Mouse (Mus musculus): ENCODE measurements around the gene Cib2.
"Not testable (repeated sequence)": the region's sequence is repeated elsewhere in the genome, so short reads cannot be mapped to it uniquely, and the experiment has no call there.

Cib2 gene

DNA sequence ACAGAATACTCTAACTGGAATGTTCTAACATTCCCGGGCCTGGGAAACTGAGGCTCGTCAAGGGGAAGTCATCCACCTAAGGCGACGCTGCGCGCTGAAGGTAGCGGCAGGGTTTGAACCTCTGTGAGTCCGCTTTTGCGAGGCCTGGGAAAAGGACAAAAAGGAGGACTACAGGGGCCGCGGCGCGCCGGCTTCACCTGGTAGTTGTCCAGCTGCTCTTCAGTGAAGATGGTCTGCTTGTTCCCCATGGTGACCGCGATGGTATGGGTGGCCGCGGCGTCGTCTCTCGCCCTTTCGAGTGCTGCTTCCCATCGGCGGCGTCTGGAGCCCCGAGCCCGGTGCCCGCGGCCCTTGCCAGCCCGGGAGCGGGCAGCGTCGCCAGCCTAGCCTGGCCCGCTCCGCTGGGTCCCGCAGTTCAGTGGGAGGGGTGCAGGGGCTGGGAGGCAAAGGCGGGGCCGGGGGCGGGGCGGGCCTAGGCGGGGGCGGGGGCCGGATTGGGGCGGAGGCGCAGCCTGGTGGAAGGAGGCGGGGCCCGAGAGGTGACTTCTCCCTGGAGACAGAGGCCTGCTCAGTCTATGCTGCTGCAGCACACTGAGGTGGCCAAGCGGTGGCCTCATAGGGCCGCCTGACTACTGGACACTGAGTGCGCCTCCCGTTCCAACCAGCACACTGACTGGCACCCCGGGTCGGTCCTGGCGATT, at the start of gene Cib2:
TSS of gene Cib2 (minus strand) at position 448 of the 701 bp plus-strand sequence.
- DNase-seq (ENCODE audit: low spot score): peak; percentile 47

DNA sequence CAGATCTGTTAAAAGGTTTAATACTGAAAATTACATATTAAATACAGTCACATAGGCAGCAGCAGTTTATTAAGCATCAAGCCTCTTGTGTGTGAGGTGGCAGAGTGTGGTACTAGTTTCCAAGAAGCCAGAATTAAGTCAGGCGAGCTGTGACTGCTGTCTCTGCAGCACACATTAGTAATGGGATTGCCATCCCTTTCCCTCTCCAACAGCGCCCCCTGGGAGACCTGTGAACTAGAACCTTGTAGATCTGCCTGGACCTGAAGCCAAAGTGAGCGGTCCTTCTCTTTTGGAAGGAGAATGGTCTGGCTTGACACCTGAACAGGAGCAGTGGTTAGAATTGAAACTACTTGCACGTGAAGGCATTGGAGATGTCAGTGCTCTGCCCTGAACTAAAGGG, 44.9 kb upstream of the Cib2 start:
- DNase-seq (ENCODE audit: low spot score): no peak

DNA sequence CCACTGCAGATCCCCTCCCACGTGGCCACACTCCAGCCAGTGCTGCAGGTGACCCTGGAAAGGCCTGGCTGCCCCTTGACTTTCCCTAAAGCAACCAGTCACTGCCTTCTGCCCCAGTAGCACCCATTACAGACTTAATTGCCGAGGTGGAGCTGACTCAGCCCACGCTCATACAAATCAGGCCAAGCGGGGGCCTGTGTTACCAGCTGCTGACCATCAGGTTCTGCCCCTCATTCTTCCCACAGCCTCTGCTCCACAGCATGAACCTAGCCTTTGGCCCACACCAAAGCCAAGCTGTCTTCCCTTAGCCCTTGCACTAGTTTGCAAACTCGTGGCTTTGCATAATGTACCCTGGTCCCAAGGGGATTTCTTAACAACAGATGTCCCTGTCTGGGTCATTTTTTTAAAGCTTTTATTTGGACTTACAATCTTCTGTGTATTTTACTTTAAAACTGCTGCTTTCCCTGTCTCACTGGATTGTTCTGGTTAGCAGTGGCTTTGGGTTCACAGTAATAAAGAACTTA, 44.2 kb upstream of the Cib2 start:
- DNase-seq (ENCODE audit: low spot score): no peak

GRCm38 (mm10) chr9:54602916-54603315, 42.9 kb upstream of the Cib2 start:
- no peak for DNase-seq (ENCODE audit: low spot score)

GRCm38 (mm10) chr9:54602386-54602785, 42.4 kb upstream of the Cib2 start:
- DNase-seq (ENCODE audit: low spot score): no peak

- DNase-seq (ENCODE audit: low spot score): no peak
Observed at GRCm38 (mm10) chr9:54596752-54597465, 36.9 kb upstream of the Cib2 start.

DNA sequence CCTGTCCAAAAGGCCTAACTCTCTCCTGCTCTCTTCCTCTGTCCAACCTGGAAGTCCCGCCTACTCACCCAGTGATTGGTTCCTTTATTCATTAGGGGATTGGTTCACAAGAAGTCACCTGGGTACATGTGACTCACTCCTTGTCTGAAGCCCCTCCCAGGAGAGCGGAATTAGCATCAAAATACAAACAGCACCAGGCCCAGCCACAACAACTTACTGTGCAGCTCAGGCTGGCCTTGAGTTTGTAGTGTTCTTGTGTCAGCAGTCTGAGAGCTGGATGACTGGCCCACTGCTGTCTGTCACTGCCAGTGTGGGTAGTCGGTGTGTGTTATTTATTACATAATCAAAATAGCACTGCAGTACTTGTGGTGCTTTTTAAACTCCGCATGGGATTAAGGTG, 33.6 kb upstream of the Cib2 start:
- not testable (repeated sequence) for DNase-seq (ENCODE audit: low spot score)

DNA sequence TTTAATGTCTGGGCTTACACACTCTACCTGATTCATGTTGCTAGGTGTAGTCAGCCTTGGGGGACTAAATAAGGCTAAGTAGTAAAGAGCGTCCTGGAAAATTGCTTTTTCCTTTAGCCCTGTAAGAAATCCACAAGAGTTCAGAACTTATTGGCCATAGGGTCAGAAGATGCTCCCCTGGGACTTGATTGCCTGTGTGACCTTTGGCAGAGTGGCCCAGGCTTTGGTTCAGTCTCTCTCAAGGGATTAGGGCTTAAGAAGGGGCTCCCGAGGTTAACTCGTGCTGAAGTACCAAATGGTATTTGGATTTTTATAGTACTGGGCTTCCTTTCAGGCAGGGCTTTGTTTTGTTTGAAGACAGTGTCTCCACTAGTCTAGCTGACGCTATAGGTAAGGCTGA, 27.8 kb upstream of the Cib2 start:
- no peak for DNase-seq (ENCODE audit: low spot score)

DNA sequence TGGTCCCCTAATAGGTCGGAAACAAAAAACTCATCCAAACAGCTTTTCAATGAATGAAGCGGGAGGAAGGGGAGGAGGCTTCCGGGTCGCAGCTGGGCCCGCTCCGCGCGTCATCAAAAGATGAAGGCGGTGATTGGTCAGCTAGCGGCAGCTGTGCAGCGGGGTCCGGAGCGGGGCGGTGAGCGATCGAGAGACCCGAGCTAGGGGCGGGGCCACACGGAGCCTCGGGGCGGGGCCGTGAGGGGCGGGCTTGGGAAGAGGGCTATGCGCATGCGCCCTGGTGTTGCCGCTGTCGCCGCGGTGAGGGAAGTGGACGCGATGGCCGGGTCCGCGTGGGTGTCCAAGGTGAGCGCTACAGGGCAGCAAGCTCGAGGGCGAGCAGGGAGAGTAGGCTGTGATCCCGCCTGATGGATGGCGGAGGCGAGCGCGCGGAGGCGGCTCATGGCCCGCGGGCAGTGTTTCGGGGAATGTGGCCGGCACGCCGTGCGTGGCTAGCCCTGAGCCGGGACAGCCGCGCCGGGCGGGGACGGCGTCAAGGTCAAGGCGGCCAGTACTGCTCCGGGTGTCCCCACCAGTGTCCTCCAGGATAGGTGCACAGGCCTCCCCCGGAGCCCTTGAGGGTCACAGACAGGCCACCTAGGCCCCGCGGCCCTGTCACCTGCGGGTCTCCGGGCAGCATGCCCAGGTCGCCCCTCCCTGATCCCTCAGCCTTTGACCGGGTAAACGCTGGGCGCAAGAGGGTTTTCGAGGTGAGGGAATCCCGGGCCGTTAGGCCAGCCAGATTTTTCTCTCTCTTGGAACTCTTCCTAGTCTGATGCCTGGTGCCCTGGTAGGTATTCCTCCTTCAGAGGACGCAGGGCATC, 26.4 kb upstream of the Cib2 start, which contains the start of gene Idh3a:
TSS of gene Idh3a (plus strand) at position 136 of the 863 bp plus-strand sequence.
- peak; percentile 98 for DNase-seq (ENCODE audit: low spot score)

- no peak for DNase-seq (ENCODE audit: low spot score)
Observed at GRCm38 (mm10) chr9:54585839-54586198, 25.8 kb upstream of the Cib2 start.

DNA sequence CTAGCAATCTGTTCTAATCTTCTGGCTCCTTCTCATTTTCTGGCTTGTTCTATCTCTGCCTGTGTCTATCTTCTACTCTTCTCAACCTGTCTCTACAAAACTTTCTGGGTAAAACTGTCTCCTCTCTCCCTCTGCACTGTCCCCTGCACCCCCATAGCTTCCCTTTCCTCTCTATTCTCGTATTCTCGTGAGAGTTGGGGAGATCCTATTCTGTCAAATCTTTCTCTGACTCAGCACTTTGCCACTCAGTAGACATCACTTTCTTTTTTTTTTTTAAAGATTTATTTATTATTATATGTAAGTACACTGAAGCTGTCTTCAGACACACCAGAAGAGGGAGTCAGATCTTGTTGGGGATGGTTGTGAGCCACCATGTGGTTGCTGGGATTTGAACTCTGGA, 24.1 kb upstream of the Cib2 start:
- DNase-seq (ENCODE audit: low spot score): not testable (repeated sequence)

GRCm38 (mm10) chr9:54583712-54584111, 23.7 kb upstream of the Cib2 start:
- DNase-seq (ENCODE audit: low spot score): no peak

DNA sequence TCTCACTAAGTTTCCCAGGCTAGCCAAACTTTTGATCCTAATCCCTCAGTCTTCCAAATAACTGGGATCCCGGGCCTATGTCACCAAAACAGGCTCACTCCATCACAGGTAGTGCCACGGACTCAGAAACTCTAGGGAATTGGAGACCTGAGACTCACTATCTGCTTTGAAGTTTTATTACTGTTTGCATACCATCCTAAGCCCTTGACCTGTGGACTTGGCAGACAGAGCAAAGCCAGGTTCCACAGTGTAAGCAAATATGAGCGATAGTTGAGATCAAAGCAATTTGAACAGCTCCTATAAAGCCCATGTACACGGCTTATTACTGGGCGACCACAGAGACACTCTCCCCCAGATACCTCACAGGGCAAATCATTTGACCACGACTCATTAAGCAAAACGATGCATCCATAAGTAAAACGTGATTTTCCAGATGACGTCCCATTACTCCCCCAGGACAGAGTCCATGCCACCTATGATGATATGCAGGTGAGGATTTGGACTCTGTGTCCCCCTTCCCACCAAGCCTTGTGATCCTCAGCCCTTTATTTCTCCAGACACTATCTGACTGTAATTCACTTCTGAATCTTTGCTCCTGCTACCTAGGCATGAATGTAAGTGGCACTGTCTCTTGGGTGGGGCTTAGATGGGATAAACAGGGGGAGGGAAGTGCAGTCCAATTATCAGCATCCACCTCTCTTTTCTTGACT, 11.3 kb upstream of the Cib2 start:
- no peak for DNase-seq (ENCODE audit: low spot score)

DNA sequence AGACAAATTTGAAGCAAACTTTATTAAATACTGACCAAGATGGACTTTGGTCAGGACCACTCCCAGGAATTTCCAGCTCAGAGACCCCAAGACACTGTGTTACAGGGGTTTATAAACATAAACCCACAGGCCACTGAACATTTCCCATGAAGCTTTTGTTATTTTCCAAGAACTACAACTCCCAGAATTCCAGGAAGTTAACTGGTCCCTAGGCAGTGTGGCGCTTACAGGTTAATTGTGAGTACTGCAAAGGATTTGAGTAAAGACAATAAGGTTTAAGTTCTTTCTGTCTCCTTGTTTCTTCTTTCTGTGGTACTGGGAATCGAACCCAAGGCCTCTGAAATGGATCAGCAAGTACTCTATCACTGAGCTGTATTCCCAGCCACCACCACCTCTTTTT, 8.7 kb upstream of the Cib2 start:
- DNase-seq (ENCODE audit: low spot score): no peak

- no peak for DNase-seq (ENCODE audit: low spot score)
Observed at GRCm38 (mm10) chr9:54566958-54567357, 6.9 kb upstream of the Cib2 start.

DNA sequence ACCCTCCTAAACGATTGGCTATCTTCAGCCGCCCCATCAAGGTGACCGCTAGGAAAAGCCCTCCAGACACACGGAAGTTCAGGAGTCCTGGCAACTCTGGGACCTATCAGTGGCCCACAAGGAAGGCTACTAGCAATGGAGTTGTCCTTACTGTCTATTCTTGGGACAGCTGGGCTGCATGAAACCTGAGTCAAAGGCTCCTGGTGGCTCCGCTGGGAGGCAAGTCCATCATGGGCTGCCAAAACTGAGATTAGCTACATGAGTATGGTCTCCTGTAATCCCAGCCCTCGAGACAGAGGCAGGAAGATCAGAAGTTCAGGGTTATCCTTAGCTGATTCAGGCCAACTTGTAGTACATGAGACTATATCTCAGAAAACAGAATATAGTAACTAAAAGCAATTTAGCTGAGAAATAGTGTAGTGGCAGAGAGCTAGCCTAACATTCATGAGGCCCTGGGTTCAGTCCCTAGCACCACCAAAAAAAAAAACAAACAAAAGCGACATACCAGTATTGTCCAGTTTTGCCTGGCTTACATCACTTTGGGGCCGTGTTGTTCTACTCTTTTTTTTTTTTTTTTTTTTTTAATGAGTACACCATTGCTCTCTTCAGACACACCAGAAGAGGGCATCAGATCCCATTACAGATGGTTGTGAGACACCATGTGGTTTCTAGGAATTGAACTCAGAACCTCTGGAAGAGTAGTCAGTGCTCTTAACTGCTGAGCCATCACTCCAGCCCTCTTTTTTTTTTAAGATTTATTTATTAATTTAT, 998 bp upstream of the Cib2 start:
- DNase-seq (ENCODE audit: low spot score): no peak

- no peak for DNase-seq (ENCODE audit: low spot score)
Observed at GRCm38 (mm10) chr9:54558731-54559130, 1.3 kb downstream of the Cib2 start.

DNA sequence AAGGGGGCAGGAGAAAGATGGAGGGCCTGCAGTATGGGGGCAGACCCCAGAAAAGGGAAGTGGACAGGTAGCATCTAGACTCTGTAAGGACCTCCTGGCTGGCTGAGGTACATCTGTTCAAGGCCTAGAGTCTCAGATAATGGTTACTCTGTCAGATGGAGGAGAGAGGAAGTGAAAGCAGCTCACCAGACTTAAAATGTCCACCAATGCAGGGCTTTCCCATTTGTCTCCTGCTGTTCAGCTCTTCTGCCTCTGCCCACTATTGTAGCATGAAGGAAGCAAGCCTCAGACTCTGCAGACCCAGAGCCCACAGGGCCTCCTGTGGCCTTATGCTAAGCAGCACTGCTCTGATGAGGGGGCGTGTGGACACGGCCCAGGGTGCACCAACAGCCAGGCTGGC, 5.0 kb downstream of the Cib2 start:
- no peak for DNase-seq (ENCODE audit: low spot score)

GRCm38 (mm10) chr9:54552409-54552808, 7.6 kb downstream of the Cib2 start:
- DNase-seq (ENCODE audit: low spot score): no peak

DNA sequence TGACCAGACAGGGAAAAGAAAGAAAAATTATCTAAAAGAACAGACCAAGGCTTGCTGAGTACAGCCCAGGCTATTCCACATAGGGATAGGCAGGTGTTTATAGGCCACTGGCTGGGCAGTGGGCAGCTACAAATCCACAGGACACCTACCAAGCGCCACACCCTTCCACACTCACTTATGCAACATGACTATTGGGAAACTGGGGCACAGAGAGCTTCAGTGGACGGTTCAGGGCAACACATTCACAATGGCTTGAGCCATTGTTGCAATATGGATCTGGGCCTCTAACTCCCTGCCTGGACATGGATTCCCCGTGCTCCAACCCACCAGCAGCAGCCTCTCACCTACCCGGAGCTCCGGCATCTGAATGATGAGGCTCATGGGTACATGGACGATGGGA, 10.6 kb downstream of the Cib2 start:
- DNase-seq (ENCODE audit: low spot score): no peak

DNA sequence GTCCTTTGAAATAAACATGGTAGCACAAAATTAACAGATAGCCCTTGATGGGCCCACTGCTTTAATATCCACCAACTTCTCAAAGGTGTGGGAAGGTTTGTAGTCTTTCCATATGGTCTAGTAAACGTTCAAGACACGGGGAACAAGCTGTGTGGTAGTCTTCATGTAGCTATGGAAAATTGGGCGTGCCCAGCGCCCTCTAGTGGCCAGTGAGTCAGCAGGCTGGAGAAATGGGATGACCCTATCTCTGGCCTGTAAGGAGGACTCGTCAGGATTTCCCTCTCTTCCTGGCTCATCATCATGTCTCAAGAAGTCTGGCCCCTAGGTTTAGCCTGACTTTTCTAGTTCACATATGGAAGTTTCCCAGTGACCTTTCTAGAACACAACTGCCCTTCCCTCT, 12.5 kb downstream of the Cib2 start:
- no peak for DNase-seq (ENCODE audit: low spot score)

All from T-cell, adult 2 months (primary cell).